Mouse (Mus musculus): ENCODE results near the gene Alk.

DNA sequence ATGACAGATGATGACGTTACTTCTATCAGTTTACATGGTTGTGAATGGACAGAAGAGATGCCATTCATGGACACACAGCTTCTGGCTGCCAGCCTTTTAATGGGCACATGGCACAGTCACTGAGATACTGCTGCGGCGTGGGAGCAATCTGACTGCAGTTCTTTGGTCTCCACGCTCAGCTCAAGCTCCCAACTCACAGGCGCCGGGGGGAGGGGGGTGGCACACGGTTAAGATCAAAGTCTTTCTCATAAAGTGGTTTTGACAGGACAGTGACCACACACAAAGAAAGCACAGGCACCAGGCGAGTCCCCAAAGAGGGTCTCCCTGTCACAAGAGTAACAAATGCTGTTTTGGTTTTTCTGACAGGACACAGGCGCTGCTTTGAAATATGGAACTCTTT is 641.7 kb downstream of the Alk start:
- TF ChIP-seq POLR2A (IDR thresholded peaks at IDR 0.05; ENCODE audit: control insufficient read depth in 1 of 2, insufficient read depth in 1 of 2, low read depth in 1 of 2, low read length in 2 of 2, poor library complexity in 1 of 2), result no peak
- TF ChIP-seq MEF2A (IDR thresholded peaks at IDR 0.05; ENCODE audit: extremely low read depth, insufficient replicate concordance, low read depth, low read length, poor library complexity, severe bottlenecking), result no peak
- no peak for TF ChIP-seq SMC3 (IDR thresholded peaks at IDR 0.05; ENCODE audit: low read depth, low read length)
- no peak for TF ChIP-seq TAL1 (IDR thresholded peaks at IDR 0.05; ENCODE audit: low read length)
- no peak for TF ChIP-seq CTCF (IDR thresholded peaks at IDR 0.05 in 2 of 3, conservative IDR thresholded peaks at IDR 0.05 in 1 of 3; ENCODE audit: control insufficient read depth in 1 of 3, insufficient read depth in 1 of 3, low read depth in 2 of 3, low read length in 3 of 3, poor library complexity in 1 of 3, severe bottlenecking in 1 of 3)

Measured in MEL (cell line).